Mouse (Mus musculus): Measurements from ENCODE around the gene Prkce.

Prkce gene

DNA sequence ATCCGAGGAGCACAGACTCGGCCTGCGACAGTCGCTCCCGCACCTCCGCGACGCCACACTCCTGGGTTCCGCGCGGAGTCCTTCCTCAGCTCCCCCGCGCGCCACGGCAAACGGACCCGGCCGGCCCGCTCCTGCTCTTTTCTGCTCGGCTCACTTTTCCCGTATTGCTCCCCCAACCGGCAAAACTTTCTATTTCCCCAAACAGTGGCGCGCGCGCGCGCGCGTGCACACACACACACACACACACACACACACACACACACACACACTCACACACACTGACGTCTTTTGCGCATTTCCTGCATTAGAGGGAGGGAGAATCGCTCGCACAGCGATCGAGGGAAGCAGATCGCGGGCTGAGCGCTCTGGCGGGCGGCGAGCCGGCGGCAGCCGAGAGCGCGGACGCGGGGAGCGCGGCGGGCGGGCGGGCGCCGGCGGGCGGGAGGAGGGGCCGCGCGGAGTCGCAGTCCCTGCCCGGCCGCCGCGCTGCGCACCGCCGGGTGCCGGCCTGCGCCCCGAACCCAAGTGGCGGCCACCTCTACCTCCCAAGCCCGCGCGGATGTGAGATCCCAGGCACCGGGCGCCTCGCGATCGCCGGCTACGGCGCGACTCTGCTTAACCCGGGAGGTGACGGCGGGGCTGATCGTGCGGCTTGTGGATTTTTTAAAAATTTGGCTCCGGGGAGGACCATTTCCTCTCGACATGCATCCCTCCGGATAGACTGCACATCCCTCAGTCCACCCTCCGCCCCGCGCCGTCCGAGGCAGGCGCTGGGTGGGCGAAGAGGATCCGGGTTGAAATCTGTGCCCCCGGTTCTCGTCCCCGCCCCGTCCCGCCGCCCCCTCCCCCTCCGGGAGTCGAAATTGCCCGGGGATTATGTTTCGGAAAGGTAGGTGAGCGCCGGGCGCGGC, at the start of gene Prkce:
TSS of gene Prkce (plus strand) at position 466 of the 911 bp plus-strand sequence.
- peak; percentile 73 to 80 for DNase-seq (ENCODE audit: low spot score in 2 of 2)

DNA sequence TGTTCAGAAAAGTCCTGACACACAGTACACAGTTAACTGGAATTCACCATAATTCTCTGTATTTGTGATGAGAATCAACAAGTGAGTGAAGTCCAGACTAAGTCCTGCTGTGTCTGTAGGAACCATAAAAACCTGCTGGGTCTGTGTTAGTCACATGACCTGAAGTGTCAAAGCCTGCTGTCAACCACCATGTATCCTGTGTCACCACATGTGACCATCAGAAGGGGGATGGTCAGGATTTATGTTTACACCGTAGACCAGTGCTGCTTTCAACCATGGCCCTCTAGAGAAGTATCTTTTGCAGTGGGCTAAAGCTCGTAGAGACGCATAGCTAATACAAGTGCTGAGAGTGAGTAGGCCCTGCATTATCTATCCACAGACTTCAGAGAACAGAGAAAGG, 44.4 kb upstream of the Prkce start:
- DNase-seq (ENCODE audit: low spot score in 2 of 2): no peak

- no peak for DNase-seq (ENCODE audit: low spot score in 2 of 2)
Measured at GRCm38 (mm10) chr17:86125908-86126307, 41.7 kb upstream of the Prkce start.

GRCm38 (mm10) chr17:86128198-86128597, 39.4 kb upstream of the Prkce start:
- no peak for DNase-seq (ENCODE audit: low spot score in 2 of 2)

DNA sequence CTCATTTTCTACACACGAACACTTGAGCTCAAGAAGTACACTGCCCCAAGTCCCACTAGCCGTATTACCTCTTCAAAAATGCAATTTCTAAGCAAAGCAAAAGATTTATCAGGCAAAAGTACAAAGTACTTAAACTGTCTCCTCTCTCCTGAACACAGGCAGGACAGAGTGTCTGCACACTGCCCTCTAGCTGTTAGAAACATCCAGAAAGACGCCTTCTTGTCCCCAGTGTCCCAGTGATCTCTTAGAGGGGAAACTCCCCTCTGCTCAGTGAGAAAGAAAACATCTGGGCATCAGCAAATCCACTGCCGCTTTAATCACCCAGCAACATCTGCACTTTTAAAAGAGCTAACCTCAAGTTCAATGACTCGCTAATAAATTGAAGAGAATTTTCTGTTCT, 35.1 kb upstream of the Prkce start:
- no peak for DNase-seq (ENCODE audit: low spot score in 2 of 2)

GRCm38 (mm10) chr17:86134461-86134860, 33.1 kb upstream of the Prkce start:
- no peak for DNase-seq (ENCODE audit: low spot score in 2 of 2)

DNA sequence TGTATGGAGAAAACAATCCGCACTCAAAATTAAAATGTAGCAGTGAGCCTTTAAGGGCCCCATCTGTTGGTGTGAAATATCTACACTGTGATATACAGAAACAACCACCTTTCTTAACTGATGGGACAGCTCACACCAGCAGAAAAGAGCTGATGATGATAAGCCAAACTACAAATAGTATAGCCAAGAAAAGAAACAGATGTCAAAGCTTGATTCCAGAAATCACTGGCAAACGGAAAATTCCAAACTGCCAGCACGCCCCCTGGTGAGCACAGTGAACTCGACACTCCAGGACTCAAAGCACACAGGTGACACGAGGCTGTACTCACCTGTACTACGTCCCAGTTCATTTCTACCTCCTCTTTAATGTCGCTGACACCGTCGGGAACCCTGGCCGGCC, 31.8 kb upstream of the Prkce start:
- DNase-seq (ENCODE audit: low spot score in 2 of 2): peak in 1 of 2 experiments; percentile 23

- DNase-seq (ENCODE audit: low spot score in 2 of 2): peak in 1 of 2 experiments; percentile 17
Measured at GRCm38 (mm10) chr17:86144537-86145078, 23.0 kb upstream of the Prkce start.

GRCm38 (mm10) chr17:86145079-86145951, 22.3 kb upstream of the Prkce start, which contains the start of gene Srbd1:
Srbd1 (minus strand) TSS chr17:86145175.
- DNase-seq (ENCODE audit: low spot score in 2 of 2): peak; percentile 88 to 92

DNA sequence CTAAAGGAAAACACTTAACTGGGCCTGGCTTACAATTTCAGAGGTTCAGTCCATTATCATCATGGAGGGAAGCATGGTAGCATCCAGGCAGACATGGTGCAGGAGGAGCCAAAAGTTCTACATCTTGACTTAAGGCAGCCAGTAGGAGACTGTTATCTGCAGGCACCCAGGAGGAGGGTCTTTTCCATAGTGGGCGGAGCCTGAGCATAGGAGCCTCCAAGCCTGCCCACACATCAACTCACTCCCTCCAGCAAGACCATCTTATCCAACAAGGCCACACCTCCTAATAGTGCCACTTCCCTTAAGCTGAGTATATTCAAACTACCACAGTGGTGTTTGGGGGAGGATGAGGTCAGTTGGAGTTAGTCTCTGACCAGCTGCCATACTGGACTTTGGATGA, 17.9 kb upstream of the Prkce start:
- DNase-seq (ENCODE audit: low spot score in 2 of 2): no peak

GRCm38 (mm10) chr17:86150867-86151348, 16.7 kb upstream of the Prkce start:
- DNase-seq (ENCODE audit: low spot score in 2 of 2): peak; percentile 55 to 82

GRCm38 (mm10) chr17:86156999-86157398, 10.6 kb upstream of the Prkce start:
- no peak for DNase-seq (ENCODE audit: low spot score in 2 of 2)

DNA sequence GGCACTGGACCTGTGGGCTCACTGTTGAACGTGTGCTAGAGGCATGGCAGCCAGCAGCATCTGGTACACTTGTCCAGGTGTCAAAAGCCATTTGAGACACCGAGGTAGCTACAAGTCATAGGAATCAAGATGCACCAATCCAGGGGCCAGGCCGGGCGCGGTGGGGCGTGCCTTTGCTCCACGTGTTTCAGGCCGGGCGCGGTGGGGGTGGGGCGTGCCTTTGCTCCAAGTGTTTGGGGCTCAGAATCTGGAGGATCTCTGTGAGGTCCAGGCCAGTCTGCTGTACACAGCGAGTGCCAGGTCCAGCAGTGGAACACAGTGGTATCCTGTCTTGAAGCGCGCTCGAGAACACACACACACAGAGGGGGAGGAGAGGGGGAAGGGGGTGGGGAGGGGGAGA, 4.9 kb upstream of the Prkce start:
- no peak for DNase-seq (ENCODE audit: low spot score in 2 of 2)

DNA sequence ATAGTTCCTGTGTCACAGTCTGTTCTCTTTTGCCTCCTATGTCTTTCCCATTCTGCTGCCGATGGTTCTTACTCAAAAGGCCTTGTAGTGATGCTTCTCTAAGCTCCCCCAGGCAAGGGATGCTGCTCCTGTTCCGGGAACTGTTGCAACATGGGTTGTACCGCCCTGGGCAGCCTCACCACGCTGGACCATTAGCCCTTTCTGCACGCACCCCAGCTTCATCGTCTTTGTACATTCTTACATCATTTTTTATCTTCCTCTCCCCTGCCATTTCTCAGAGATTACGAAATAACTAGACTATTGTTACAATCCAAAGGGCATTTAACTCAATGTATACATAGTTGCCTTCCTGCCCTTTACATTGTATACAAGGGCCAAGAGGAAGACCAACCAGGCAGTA, 3.2 kb upstream of the Prkce start:
- no peak for DNase-seq (ENCODE audit: low spot score in 2 of 2)

GRCm38 (mm10) chr17:86166051-86166566, 1.5 kb upstream of the Prkce start:
- DNase-seq (ENCODE audit: low spot score in 2 of 2): no peak

GRCm38 (mm10) chr17:86166567-86167319, 842 bp upstream of the Prkce start:
- DNase-seq (ENCODE audit: low spot score in 2 of 2): peak; percentile 52 to 57

- peak; percentile 51 to 53 for DNase-seq (ENCODE audit: low spot score in 2 of 2)
Measured at GRCm38 (mm10) chr17:86168231-86168981, 821 bp downstream of the Prkce start.

GRCm38 (mm10) chr17:86169092-86169491, 1.5 kb downstream of the Prkce start:
- peak in 1 of 2 experiments; percentile 54 for DNase-seq (ENCODE audit: low spot score in 2 of 2)

DNA sequence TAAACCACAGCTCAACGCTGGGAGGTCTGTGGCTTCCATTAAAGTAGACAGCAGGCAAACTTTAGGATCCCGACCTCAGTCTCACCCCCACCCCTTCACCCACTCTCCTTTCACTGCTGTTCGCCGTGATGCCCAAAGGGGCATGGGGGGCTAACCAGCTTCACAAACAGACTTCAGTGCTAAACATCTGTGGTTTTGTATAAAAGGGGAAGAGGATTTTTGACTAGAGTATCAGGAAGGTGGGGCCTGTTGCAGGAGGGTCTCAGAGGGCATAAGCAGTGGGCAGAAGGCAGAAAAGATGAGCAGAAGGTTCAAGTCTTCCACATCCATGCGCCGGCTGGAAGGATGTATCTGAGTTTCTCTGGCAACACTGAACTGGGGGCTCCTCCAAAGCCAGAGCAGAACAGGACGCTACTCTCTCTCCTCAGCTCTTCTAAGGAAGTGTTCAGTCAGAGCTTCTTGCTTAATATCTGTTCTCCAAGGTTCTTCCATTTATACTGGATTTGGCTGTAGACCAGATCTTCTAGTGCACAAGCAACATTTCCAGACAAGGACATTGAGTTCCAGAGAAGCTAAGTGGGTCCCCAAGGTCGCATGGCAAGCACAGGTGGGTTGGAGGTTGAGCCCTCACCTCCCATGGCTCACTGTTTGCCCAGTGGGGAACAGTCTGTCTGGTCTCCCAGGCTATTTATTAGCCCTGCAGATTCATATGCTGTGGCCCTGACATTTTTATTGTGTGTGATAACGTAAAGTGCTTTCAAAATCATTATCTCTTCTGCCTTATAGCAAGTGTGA, 2.8 kb downstream of the Prkce start:
- DNase-seq (ENCODE audit: low spot score in 2 of 2): no peak
